Mouse (Mus musculus) urinary bladder, postnatal 4 days (tissue): Measurements from ENCODE around the gene Smim22.

Experiments
- DNase-seq, 2 experiments: peaks; one replicate each; pipeline ENCODE4 v3.0.0; 2021 to 2022; ENCODE audit warnings: low spot score in 2 of 2

The Smim22 gene

GRCm38 (mm10) chr16:5007067-5007466, at the start of gene Smim22:
Gene Smim22, plus strand, starts transcription at chr16:5007288.
- DNase-seq, result no peak

GRCm38 (mm10) chr16:4957446-4957845, 49.6 kb upstream of the Smim22 start:
- no peak for DNase-seq

- no peak for DNase-seq
Measured at GRCm38 (mm10) chr16:4960260-4960659, 46.8 kb upstream of the Smim22 start.

- DNase-seq, result no peak
Measured at GRCm38 (mm10) chr16:4963346-4963745, 43.7 kb upstream of the Smim22 start.

GRCm38 (mm10) chr16:4963797-4964709, 43.0 kb upstream of the Smim22 start, which contains the start of gene Anks3:
Gene Anks3, minus strand, starts transcription at chr16:4964205.
- peak; percentile 96 to 98 for DNase-seq

- no peak for DNase-seq
Measured at GRCm38 (mm10) chr16:4964731-4965391, 42.2 kb upstream of the Smim22 start.

- no peak for DNase-seq
Measured at GRCm38 (mm10) chr16:4965392-4966129, 41.5 kb upstream of the Smim22 start.

GRCm38 (mm10) chr16:4968426-4968825, 38.7 kb upstream of the Smim22 start:
- DNase-seq, result no peak

DNA sequence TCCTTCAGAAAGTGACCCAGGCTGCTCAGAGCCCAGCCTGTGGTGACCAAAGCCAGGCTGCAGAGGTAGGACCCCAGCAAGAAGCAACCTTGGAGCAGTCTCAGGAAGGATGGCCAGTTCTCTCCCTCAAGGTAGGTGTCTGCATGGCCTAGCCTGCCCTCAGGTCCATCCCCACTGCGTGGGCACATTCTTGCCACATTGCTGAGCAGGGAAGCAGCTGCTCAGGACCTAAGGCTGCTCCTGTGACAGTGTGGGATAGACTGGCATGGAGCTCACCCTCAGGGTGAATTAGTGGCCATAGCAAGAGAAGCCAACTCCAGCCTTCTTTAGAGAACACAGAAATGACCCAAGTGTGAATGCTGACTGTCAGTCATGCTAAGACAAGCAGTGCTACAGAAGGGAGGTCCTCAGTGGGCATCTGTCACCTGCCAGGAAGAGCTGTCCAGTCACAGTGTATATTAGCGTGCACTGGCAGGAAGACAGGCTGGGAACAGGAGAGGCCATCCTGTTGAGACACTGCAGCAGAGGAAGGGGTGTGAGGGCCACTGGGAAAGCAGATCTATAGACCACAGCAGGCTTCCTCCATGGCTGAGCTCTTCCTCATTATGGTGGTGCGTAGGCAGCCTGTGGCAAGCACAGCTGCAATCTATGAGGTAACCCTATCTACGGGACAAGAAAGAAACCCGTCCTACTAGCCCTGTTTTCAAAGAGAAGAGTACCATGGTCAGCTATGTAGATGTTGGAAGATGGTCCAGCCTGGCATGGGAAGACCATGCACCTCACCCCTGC, 37.8 kb upstream of the Smim22 start:
- DNase-seq, result no peak

GRCm38 (mm10) chr16:4971626-4972025, 35.5 kb upstream of the Smim22 start:
- no peak for DNase-seq

DNA sequence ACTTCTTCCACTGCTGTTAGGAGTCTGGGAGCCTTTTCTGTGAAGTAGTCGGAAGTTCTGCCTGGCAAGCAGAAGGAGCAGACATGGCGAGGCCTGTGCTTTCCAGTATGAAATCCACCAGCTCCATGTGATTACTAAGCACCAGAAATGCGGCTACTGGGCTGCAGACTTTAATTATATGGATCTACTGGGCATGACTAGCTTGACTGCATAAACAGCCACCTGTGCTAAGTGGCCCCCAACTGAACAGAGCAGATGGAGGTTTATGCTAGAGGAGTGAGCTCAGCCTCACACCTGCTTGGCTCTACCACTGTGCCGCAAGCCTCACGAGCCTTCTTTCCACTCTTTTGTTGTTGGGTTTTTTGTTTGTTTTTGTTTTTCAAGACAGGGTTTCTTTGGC, 32.6 kb upstream of the Smim22 start:
- no peak for DNase-seq

GRCm38 (mm10) chr16:4976180-4976579, 30.9 kb upstream of the Smim22 start:
- DNase-seq, result no peak

DNA sequence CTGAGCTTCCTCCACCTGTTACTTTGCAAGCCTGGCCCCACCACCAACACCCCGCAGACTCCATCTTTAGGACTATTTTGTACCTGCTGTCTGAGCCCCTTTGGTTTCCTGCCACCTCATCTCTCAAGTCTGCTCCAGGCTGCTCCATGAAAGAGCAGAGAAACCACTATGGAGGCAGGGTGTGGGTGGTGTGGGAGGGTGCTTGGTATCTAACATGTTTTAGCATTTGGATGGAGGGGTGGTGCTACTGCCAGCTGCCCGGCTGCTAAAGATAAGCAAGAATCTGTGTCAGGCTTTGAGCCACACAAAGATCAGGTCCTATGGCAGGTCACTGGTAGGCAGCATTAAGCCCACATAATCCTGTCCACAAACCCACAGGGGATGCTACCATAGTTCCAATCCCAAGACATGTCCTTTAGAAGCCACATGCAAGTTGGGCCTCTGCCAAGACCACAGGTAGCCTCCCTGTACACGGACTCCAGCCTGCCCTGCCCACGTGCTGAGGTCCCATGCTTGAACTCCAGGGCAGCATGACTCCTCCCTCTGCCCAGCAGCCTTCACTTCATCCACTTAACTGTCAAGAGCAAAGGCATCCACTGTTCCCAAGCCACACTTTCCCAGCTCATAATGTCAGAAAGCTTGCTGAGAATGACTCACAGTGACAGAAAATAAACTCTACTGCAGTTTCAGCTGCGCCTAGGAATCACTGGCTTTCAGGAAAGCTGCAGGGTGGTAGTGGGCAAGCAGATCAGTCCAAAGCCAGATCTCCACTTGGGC, 28.6 kb upstream of the Smim22 start:
- no peak for DNase-seq

DNA sequence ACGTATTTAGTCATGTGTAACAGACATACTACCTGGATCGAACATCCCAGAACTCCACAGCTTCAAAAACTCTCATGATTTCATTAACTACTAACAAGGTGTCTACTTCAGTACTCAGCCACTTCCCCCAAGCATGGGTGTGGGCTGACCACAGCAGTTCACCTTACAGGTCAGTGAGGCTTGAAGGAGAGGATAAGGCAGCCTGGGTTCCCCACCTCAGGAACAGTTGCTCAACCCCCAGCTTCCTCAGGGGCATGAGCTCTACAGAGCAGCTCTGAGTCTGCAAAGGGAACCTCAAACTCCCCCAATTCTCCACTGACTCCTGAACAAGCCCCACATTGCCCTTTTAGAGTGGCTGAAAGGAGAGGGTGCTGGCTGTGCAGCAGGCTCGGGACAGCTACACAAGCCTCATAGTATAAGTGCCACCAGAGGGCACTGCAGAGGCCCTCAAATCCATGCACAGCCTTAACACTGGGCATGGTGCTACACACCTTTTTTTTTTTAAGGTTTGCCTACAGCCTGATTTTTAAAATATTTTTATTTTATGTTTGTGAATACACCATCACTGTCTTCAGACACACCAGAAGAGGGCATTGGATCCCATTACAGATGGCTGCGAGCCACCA, 27.2 kb upstream of the Smim22 start:
- no peak for DNase-seq

DNA sequence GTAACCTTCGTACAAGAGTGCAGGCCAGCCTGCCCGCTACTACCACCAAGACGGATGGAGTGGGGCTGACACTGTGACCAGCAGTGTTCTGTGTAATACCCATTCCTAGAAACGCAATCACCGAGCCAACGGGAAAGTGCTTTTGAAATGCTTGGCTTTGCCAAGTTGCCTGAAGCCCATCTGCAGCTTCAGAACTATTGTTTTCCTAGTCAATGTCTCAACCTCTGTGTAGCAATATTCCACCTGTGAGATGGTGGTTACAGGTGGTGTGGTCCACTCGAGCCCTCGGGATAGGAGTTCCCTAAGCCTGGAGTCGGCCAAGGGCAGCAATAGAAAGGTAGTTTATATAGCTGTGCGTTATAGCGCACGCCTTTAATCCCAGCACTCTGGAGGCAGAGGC, 22.4 kb upstream of the Smim22 start:
- DNase-seq, result no peak

- no peak for DNase-seq
Measured at GRCm38 (mm10) chr16:4993276-4993675, 13.8 kb upstream of the Smim22 start.

GRCm38 (mm10) chr16:4997553-4997952, 9.5 kb upstream of the Smim22 start, which contains the start of gene Sept12:
Gene Sept12, minus strand, starts transcription at chr16:4997852.
- no peak for DNase-seq

DNA sequence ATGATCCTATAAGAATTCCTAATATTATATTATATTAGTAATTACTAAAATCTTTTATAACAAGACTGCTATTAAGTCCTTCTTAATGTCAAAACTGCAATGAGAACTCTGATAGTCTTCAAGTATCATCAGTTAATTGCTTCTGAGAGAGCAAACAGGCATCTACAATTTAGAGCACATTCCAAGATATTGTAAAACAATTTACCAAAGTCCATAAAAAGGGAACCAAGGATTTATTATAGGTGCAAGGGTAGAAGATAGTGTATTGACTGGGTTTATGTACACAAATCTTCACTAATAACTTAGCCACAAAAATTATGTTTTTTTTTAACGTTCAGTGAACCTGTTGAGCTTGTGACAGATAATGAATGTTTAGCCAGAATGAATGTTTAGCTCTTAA, 8.1 kb upstream of the Smim22 start:
- no peak for DNase-seq

DNA sequence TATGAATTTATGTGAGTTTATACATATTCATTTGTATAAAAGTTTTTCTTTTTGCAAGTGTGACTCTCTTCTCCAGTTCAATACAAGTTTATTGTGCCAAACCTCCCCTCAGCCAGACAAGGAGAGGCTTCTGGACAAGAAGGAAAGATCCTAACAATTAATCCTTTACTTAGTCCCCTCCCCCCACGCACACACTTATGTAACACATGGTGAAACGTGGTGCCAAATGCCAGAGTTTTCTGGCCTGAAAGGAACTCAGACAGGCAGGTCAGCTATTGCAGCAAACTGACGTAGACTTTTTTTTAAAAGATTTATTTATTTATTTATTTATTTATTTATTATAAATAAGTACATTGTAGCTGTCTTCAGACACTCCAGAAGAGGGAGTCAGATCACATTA, 6.5 kb upstream of the Smim22 start:
- DNase-seq, result no peak

GRCm38 (mm10) chr16:5007492-5007891, 404 bp downstream of the Smim22 start:
- no peak for DNase-seq
